Mouse (Mus musculus): ENCODE data around the gene Myo1e. TPM values are rescaled to one million over a fixed set of nuclear protein-coding genes. Genes with fewer than 3 reads are reported as not detected.
"Not testable (repeated sequence)": the region's sequence is repeated elsewhere in the genome, so short reads cannot be mapped to it uniquely, and the experiment has no call there.

Myo1e gene
- polyA plus RNA-seq, 2 experiments from 2014 or later, result 32.1 to 54.1 TPM

- ATAC-seq, result no peak
Measured at GRCm38 (mm10) chr9:70255005-70255404, 47.9 kb downstream of the Myo1e start.

- ATAC-seq, result not testable (repeated sequence)
Measured at GRCm38 (mm10) chr9:70256027-70256426, 48.9 kb downstream of the Myo1e start.

- ATAC-seq, result peak; percentile 67
Measured at GRCm38 (mm10) chr9:70257289-70258101, 50.3 kb downstream of the Myo1e start.

- ATAC-seq, result no peak
Measured at GRCm38 (mm10) chr9:70260324-70260841, 53.2 kb downstream of the Myo1e start.

GRCm38 (mm10) chr9:70261646-70262045 lies 54.5 kb downstream of the Myo1e start:
- ATAC-seq, result no peak

- ATAC-seq, result no peak
Measured at GRCm38 (mm10) chr9:70263134-70263533, 56.0 kb downstream of the Myo1e start.

GRCm38 (mm10) chr9:70263735-70264134 lies 56.6 kb downstream of the Myo1e start:
- ATAC-seq, result no peak

- ATAC-seq, result no peak
Measured at GRCm38 (mm10) chr9:70265513-70265912, 58.4 kb downstream of the Myo1e start.

GRCm38 (mm10) chr9:70266186-70266585 lies 59.0 kb downstream of the Myo1e start:
- ATAC-seq, result no peak

- ATAC-seq, result no peak
Measured at GRCm38 (mm10) chr9:70267108-70267507, 60.0 kb downstream of the Myo1e start.

GRCm38 (mm10) chr9:70269349-70269748 lies 62.2 kb downstream of the Myo1e start:
- ATAC-seq, result no peak

GRCm38 (mm10) chr9:70270468-70270867 lies 63.3 kb downstream of the Myo1e start:
- ATAC-seq, result no peak

- no peak for ATAC-seq
Measured at GRCm38 (mm10) chr9:70271137-70271536, 64.0 kb downstream of the Myo1e start.

- no peak for ATAC-seq
Measured at GRCm38 (mm10) chr9:70271631-70272030, 64.5 kb downstream of the Myo1e start.

GRCm38 (mm10) chr9:70274071-70274470 lies 66.9 kb downstream of the Myo1e start:
- ATAC-seq, result no peak

- ATAC-seq, result no peak
Measured at GRCm38 (mm10) chr9:70274476-70274875, 67.3 kb downstream of the Myo1e start.

- ATAC-seq, result no peak
Measured at GRCm38 (mm10) chr9:70274887-70275555, 67.9 kb downstream of the Myo1e start.

- ATAC-seq, result no peak
Measured at GRCm38 (mm10) chr9:70277076-70277475, 69.9 kb downstream of the Myo1e start.

- ATAC-seq, result no peak
Measured at GRCm38 (mm10) chr9:70277529-70277982, 70.4 kb downstream of the Myo1e start.

GRCm38 (mm10) chr9:70281407-70281806 lies 74.3 kb downstream of the Myo1e start:
- no peak for ATAC-seq

GRCm38 (mm10) chr9:70282107-70282506 lies 75.0 kb downstream of the Myo1e start:
- ATAC-seq, result no peak

GRCm38 (mm10) chr9:70283151-70283550 lies 76.0 kb downstream of the Myo1e start:
- ATAC-seq, result no peak

- no peak for ATAC-seq
Measured at GRCm38 (mm10) chr9:70284584-70285140, 77.5 kb downstream of the Myo1e start.

Data from CD4-positive, CD25-positive, alpha-beta regulatory T cell, adult 4 months (primary cell).